Mouse (Mus musculus): ENCODE results near the gene Fam83g. TPM values are rescaled to one million over a fixed set of nuclear protein-coding genes. Genes with fewer than 3 reads are reported as not detected.

Gene Fam83g
- total RNA-seq, 1 experiment from 2014 or later: 0.30 TPM

- ATAC-seq (replicated peaks in 1 of 2; ENCODE audit: insufficient read depth in 1 of 2, low FRiP score in 2 of 2, low TSS enrichment in 1 of 2, low read depth in 1 of 2, poor library complexity in 2 of 2, severe bottlenecking in 2 of 2): no peak
These were observed 53.4 kb downstream of the Fam83g start for GRCm38 (mm10) chr11:61737290-61737689.

- no peak for ATAC-seq (replicated peaks in 1 of 2; ENCODE audit: insufficient read depth in 1 of 2, low FRiP score in 2 of 2, low TSS enrichment in 1 of 2, low read depth in 1 of 2, poor library complexity in 2 of 2, severe bottlenecking in 2 of 2)
These were observed 56.6 kb downstream of the Fam83g start for GRCm38 (mm10) chr11:61740500-61740899.

- ATAC-seq (replicated peaks in 1 of 2; ENCODE audit: insufficient read depth in 1 of 2, low FRiP score in 2 of 2, low TSS enrichment in 1 of 2, low read depth in 1 of 2, poor library complexity in 2 of 2, severe bottlenecking in 2 of 2): no peak
These were observed 59.9 kb downstream of the Fam83g start for GRCm38 (mm10) chr11:61743768-61744167.

DNA sequence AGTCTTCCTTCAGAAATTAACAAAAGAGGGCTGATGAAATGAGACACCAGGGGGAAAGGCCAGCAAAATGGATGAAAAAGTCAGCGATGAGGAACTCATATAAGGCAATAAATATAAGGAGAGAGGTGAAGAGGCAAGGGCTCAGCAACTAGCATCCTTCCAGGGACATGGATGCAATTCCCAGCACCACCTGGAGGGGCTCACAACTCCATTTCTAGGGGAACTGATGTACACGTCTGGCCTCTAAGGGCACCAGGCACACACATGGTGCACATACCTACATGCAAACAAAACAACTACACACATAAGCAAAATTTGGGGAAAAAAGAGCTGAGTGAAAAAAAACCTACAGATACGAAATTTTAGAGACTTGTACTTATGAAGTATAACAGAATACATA lies 60.6 kb downstream of the Fam83g start:
- no peak for ATAC-seq (replicated peaks in 1 of 2; ENCODE audit: insufficient read depth in 1 of 2, low FRiP score in 2 of 2, low TSS enrichment in 1 of 2, low read depth in 1 of 2, poor library complexity in 2 of 2, severe bottlenecking in 2 of 2)

DNA sequence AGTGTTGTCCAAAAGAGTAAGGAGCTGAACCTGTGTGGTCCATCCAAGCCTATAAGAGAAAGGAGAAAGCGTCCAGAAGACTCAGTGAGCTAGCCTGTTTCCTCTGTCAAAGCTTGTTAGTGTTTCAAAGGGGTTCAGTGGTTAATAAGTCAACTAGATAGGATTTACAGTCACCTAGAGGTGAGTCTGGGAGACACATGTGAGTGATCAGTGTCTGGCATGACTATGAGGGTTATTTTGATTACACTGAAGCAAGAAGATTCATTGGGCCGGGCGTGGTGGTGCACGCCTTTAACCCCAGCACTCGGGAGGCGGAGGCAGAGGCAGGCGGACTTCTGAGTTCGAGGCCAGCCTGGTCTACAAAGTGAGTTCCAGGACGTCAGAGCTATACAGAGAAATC lies 61.9 kb downstream of the Fam83g start:
- ATAC-seq (replicated peaks in 1 of 2; ENCODE audit: insufficient read depth in 1 of 2, low FRiP score in 2 of 2, low TSS enrichment in 1 of 2, low read depth in 1 of 2, poor library complexity in 2 of 2, severe bottlenecking in 2 of 2): no peak

DNA sequence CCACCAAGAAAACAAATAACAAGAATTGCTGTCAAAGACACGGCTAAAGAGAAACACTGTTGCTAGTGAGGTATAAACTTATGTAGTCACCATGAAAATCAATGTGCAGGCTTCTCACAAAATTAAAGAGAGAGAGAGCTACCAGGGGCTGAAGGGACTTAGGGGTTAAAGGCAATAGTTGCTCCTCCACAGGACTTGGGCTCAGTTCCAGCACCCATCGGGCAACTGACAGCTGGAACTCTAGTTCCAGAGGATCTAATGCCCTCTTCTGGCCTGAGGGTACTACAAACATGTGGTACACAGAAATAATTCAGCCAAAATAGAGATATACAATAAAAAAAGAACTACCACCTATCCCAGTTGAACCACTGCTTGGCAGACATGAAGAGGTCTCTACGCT lies 63.3 kb downstream of the Fam83g start:
- no peak for ATAC-seq (replicated peaks in 1 of 2; ENCODE audit: insufficient read depth in 1 of 2, low FRiP score in 2 of 2, low TSS enrichment in 1 of 2, low read depth in 1 of 2, poor library complexity in 2 of 2, severe bottlenecking in 2 of 2)

DNA sequence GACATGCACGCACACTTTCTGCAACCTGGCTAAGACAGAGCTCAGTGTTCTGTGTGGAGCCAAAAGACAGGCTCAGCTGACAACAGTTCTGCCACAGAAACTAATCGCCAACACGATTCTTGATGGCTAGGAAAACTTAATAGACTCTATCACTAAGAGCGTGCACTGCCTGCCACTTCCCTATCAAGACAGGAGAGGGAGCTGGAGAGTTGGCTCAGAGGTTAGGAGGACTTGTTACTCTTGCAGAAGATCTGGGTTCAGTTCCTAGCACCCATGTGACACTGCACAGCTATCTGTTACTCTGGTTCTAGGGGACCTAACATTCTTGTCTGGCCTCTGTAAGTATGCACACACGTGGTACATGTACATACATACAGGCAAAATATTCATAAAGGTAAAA lies 67.7 kb downstream of the Fam83g start:
- no peak for ATAC-seq (replicated peaks in 1 of 2; ENCODE audit: insufficient read depth in 1 of 2, low FRiP score in 2 of 2, low TSS enrichment in 1 of 2, low read depth in 1 of 2, poor library complexity in 2 of 2, severe bottlenecking in 2 of 2)

GRCm38 (mm10) chr11:61757151-61757550 lies 73.3 kb downstream of the Fam83g start:
- ATAC-seq (replicated peaks in 1 of 2; ENCODE audit: insufficient read depth in 1 of 2, low FRiP score in 2 of 2, low TSS enrichment in 1 of 2, low read depth in 1 of 2, poor library complexity in 2 of 2, severe bottlenecking in 2 of 2): no peak

Other genes with a start within 250 kb of the Fam83g start
- not detected in 2 replicates for gene Rnf112, start 230.0 kb upstream of the Fam83g start, total RNA-seq (2017)
- not detected in 2 replicates for gene Mfap4, start 198.7 kb upstream of the Fam83g start, total RNA-seq (2017)
- 4.2 TPM in 2 replicates for gene Mapk7, start 189.7 kb upstream of the Fam83g start, total RNA-seq (2017)
- gene B9d1, start 178.9 kb upstream of the Fam83g start, total RNA-seq (2017): 1.6 and 4.4 TPM in 2 replicates
- gene Epn2, start 104.4 kb upstream of the Fam83g start, total RNA-seq (2017): 1.7 TPM in 1 of 2 replicates, not detected in the other
- gene Grap, start 30.8 kb upstream of the Fam83g start, total RNA-seq (2017): 0.10 and 1.2 TPM in 2 replicates
- gene Slc5a10, start 36.7 kb downstream of the Fam83g start, total RNA-seq (2017): not detected in 2 replicates
- 47.2 and 59.6 TPM in 2 replicates for gene Prpsap2, start 78.0 kb downstream of the Fam83g start, total RNA-seq (2017)
- gene Ulk2, start 171.0 kb downstream of the Fam83g start, total RNA-seq (2017): 29.3 and 36.1 TPM in 2 replicates
- 46.7 and 47.2 TPM in 2 replicates for gene Akap10, start 246.2 kb downstream of the Fam83g start, total RNA-seq (2017)